Mouse (Mus musculus) megakaryocyte-erythroid progenitor cell, adult 5-6 weeks (primary cell): ENCODE measurements at regions not wholly inside any gene's neighbourhood (a gene's known extent, or its start where the extent isn't known, plus 50 kb on each side); places are given as distances from the start of the nearest gene placed in this dataset.

Experiments
- ATAC-seq: replicated peaks from 2 replicates; pipeline ENCODE4 v1.8.0; 2016; ENCODE audit warnings: mild to moderate bottlenecking, inconsistent platforms; ENCODE audit not compliant: severe bottlenecking, poor library complexity, low FRiP score, low TSS enrichment

DNA sequence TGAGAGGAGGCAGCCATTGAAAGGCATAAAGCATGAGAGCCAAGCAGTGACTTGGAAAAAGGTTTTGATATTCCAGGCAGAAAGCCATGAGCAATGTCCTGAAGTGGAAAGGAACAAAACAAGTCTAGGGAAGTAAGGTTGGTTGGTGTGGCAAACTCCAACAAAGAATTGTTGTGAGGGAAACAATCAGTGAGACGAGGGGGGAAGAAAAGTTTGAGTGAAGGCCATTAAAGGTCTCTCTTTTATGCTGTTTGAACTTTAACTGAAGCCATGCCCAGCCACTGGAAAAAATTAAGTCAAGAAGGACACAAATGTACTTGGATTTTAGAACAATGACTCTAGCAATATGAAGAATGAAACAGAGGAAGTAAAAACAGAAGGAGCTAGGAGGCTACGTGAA, 680.0 kb downstream of the Ttll7 start:
- ATAC-seq: no peak

DNA sequence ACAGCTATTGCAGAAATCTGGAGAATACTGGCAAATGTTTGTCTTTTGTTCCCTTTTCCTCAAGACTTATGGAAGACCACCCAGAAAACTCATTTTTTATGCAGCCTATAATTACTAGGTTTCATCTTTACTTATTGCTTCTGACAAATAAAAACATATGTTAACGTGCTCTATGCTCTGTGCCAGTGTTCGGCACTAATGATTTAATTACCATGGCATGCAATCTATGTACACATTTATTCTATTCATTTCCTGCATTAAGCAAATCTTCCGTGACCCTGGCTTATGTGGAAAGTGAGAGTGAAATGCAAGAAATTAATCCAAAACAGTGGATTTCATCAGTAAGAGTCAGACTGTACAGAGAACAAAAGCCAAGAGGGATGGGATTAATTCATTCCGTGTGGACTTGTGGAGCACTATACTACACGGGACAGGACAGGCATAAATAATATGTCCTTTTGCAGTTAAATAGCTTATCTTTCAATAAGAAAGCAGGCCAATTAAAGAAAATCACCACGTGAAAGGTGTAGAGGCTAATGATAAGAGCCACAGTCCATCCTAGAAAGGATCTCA, 679.5 kb downstream of the Ttll7 start:
- ATAC-seq: no peak
